Mouse (Mus musculus): ENCODE data around the gene Nlrp14.
"Not testable (repeated sequence)": the region's sequence is repeated elsewhere in the genome, so short reads cannot be mapped to it uniquely, and the experiment has no call there.

The Nlrp14 gene

DNA sequence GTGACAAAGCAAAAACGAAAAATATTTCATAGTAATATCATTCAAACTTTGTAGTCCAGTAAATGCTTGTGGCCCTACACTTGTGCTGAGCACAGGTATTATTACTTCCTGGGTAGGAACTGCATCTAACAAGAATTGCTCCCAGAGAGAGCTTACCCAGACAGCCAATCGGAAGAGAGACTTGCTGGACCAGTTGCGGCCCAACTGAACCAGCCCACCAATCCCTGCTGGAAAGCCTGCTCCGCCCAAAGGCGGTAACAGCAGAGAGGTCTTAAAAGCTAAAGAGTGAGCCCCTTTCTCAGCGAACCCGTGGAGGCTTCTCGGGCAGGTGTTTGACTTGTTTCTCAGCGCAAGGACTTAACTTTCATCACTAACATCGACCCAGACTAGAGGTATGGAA, at the start of gene Nlrp14:
Gene Nlrp14 (plus strand): TSS at position 301 of the 400 bp plus-strand sequence.
- POLR2A ChIA-PET, result no interaction called here
- CTCF ChIA-PET, result no interaction called here

DNA sequence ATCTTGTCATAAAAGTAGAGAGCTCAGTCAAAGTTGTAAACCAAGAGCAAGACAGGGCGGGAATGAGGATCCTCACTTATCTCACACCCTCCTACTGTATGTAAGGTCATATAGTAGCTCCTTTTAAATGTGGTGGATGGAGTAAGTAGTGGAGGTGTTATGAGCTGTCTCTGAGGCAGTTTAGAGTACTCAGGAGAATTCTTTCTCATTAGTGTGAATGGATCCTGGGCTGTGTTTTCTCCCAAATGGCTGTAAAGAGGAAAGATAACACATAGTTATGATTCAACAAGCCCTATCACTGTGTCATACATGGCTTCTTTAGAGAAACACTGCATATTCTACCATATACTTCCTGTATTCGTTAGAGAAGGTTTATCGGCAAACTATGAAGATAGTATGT, 35.8 kb upstream of the Nlrp14 start, which contains the start of gene Olfr715:
Gene Olfr715 (minus strand): TSS at position 101 of the 400 bp plus-strand sequence.
- CTCF ChIA-PET, result interaction anchor here in 1 of 4 experiments (0.6 kb wide), 1 partner anchor 55 kb away, joined by 7 read pairs; no protein-coding TSS in a partner anchor
- POLR2A ChIA-PET, result not testable (repeated sequence)

DNA sequence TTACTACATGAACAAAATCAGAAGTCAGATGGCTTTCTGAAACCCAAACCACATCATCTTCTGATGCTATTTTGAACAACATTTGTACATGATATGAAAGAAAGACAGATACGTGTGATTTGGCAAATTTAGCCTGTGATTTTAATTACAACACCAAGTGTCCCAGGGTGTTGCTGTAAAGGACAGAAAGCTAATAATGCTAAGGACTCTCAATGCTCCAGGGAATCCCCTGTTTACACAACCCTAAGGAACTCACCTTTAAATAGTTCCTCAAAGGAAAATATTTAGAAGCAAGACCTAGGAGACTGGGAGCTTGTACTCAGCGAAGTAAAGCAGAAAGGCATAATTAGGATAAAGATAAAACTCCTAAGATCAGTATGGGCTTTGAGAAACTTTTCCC, 28.8 kb upstream of the Nlrp14 start, which contains the start of gene Olfr716:
Gene Olfr716 (plus strand): TSS at position 301 of the 400 bp plus-strand sequence.
- CTCF ChIA-PET, result interaction anchor here in 1 of 4 experiments (0.7 kb wide), 1 partner anchor 611 kb away, joined by 3 read pairs; no protein-coding TSS in a partner anchor

DNA sequence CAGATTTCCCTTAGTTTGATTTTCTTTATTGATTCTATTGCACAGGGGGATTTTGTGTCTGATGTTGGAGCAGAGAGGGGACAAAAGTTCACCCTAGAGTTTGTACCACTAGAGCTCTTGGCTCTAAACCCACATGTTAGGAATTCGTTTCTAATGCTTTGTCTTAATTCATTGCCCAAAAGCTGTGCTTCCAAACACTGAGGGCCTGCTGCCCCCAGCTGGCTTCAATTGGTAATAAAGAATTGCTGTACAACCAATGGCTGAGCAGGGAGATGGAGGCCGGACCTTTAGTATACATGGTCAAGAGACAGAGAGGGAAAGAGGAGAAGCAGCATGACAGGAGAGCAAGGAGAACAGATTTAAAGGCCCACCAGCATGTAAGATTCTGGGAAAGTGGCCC, 13.6 kb downstream of the Nlrp14 start:
- ChIA-PET CTCF (interaction anchor here in 1 of 4 experiments (1.5 kb wide), 1 partner anchor 1364 kb away, joined by 3 read pairs; no protein-coding TSS in a partner anchor), POLR2A (no interaction called here)

More for the DNA sequence above, 28.8 kb upstream of the Nlrp14 start, which contains the start of gene Olfr716:
- POLR2A ChIA-PET, result not testable (repeated sequence)

DNA sequence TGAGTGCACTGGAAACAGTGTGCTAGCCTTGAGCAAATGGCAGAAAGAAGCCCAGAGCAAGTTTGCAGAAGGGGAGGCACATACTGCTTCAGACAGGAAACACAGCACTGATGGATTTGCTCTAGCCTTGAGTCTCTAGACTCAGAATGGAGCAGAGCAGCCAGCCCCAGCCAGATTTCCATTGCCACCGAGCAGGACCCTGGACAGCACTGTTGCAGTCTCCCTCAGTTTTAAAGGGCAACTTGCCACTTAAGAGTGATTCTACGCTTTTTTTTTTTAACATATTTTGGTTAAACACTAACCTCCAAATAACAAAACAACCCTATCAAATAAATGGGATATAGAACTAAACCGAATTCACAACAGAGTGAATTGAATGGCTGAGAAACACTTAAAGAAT, 35.0 kb downstream of the Nlrp14 start:
- ChIA-PET CTCF (no interaction called here), POLR2A (interaction anchor here in 1 of 4 experiments (1.5 kb wide), 1 partner anchor 8 kb away, joined by 5 read pairs; the partner anchor contains the start of gene Rbmxl2)

DNA sequence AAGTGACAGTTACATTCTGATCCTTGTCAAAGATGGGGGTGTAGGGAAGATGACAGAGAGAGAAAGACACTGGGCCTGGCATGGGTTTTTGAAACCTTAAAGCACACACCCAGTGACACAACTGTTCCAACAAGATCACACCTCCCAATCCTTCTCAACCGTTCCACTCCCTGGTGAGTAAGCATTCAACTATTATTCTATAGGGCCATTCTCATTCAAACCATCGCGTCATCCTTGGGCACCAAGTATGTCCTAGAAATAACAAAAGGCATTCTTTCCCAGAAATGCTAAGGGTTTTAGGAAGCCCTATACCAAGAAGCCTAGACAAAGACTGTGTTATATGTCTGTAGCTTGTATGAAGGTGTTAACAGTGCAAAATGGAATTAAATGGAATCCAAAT, 41.1 kb downstream of the Nlrp14 start:
- ChIA-PET POLR2A (interaction anchor here in 3 of 4 experiments (0.5 to 20.5 kb wide), 20 partner anchors 8 to 550 kb away, joined by 3 to 401 read pairs (median 4); partner anchors contain the start of genes Ppfibp2 (in 3 of the 3), Cyb5r2 (in 1 of the 3) and Syt9 (in 1 of the 3)), CTCF (no interaction called here)

DNA sequence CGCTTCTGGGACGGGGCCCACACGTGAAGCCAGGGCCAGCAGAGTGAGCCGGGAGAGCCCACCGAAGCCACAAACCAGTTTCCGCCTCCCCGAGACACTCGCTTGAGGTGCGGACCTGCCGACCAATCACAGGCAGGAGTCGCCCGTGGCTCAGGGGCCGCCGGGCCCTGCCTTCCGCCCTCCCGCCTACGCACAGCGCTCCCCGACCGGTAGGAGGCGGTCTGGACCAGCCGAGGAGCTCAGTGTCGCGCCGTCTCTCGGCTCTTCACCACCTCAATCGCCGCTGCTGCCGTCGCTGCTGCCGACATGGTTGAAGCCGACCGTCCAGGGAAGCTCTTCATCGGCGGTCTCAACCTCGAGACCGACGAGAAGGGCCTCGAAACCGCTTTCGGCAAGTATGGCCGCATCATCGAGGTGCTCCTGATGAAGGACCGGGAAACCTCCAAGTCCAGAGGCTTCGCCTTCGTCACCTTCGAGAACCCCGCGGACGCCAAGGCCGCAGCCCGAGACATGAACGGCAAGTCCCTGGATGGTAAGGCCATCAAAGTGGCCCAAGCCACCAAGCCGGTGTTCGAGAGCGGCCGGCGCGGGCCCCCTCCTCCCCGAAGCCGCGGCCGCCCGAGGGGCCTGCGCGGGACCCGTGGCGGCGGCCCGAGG, 42.5 kb downstream of the Nlrp14 start, which contains the start of gene Rbmxl2:
Gene Rbmxl2 (plus strand): TSS at position 242 of the 657 bp plus-strand sequence.
- CTCF ChIA-PET, result interaction anchor here (0.5 to 2.3 kb wide), 10 partner anchors 9 to 1809 kb away, joined by 3 to 12 read pairs (median 4); no protein-coding TSS in a partner anchor
- POLR2A ChIA-PET, result interaction anchor here (0.6 to 20.5 kb wide), 96 partner anchors 8 to 1576 kb away, joined by 3 to 401 read pairs (median 4); partner anchors contain the start of genes Syt9 (in 4 of the 4), Ppfibp2 (in 3 of the 4), Cyb5r2 (in 2 of the 4) and Olfml1 (in 2 of the 4)

DNA sequence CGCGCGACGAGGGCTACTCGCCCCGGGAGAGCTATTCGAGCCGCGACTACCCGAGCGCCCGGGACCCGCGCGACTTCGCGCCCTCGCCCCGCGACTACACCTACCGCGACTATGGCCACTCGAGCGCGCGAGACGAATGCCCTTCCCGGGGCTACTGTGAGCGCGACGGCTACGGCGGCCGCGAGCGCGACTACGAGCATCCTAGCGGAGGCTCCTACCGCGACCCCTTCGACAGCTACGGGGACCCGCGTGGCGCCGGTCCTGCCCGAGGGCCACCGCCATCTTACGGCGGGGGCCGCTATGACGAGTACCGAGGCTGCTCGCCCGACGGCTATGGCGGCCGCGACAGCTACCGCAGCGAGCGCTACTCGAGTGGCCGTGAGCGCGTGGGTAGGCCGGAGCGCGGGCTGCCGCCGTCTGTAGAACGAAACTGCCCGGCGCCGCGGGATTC, 43.4 kb downstream of the Nlrp14 start:
- ChIA-PET POLR2A (interaction anchor here (0.5 to 20.5 kb wide), 47 partner anchors 9 to 1576 kb away, joined by 3 to 401 read pairs (median 5); partner anchors contain the start of genes Ppfibp2 (in 3 of the 4), Cyb5r2 (in 2 of the 4), Syt9 (in 2 of the 4) and Olfml1 (in 1 of the 4)), CTCF (interaction anchor here in 1 of 4 experiments (1.1 to 2.3 kb wide), 3 partner anchors 316 to 539 kb away, joined by 4 to 6 read pairs (median 5); no protein-coding TSS in a partner anchor)

DNA sequence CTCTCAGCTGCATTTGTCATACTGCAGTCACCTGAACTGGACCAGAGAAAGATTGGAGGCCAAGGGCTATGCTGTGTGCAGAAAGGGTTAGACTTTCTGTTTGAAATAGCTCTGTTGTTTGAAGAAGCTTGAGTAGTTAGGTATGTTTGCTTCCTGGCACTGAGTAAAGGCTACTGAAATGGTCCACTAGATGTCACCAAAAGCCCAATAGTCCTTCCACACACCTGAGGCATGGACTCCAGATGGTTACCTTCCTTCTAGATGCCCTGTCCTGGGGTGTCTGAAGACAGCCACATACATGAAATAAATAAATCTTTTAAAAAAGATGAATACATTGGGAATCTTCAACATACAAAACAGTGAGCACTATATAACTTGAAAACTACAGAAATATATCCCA, 48.9 kb downstream of the Nlrp14 start:
- ChIA-PET POLR2A (interaction anchor here (0.8 to 20.5 kb wide), 24 partner anchors 8 to 569 kb away, joined by 3 to 401 read pairs (median 4); partner anchors contain the start of genes Syt9 (in 3 of the 4), Ppfibp2 (in 2 of the 4), Cyb5r2 (in 1 of the 4) and Olfml1 (in 1 of the 4)), CTCF (interaction anchor here (0.6 to 3.7 kb wide), 18 partner anchors 16 to 592 kb away, joined by 3 to 42 read pairs (median 4); no protein-coding TSS in a partner anchor)

DNA sequence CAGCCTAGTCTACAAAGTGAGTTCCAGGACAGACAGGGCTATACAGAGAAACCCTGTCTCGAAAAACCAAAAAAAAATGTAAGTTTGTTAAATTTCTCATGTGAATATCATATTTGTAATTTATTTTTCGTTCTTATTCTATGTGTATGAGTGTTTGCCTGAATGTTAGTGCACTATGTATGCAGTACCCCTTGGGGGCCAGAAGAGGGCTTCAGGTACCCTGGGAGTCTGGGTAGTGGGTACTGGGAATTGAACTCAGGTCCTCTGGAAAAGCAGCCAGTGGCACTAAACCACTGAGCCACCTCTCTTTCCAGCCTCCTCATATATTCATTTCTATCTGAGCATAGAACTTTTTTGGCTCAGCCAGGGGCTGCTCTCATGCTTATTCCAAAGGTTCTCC, 50.1 kb downstream of the Nlrp14 start:
- ChIA-PET POLR2A (interaction anchor here in 3 of 4 experiments (1.1 to 20.5 kb wide), 15 partner anchors 7 to 541 kb away, joined by 3 to 401 read pairs (median 10); partner anchors contain the start of genes Syt9 (in 2 of the 3), Cyb5r2 (in 1 of the 3), Ppfibp2 (in 1 of the 3) and Rbmxl2 (in 1 of the 3)), CTCF (interaction anchor here (0.6 to 3.7 kb wide), 5 partner anchors 309 to 532 kb away, joined by 3 to 42 read pairs (median 10); no protein-coding TSS in a partner anchor)

DNA sequence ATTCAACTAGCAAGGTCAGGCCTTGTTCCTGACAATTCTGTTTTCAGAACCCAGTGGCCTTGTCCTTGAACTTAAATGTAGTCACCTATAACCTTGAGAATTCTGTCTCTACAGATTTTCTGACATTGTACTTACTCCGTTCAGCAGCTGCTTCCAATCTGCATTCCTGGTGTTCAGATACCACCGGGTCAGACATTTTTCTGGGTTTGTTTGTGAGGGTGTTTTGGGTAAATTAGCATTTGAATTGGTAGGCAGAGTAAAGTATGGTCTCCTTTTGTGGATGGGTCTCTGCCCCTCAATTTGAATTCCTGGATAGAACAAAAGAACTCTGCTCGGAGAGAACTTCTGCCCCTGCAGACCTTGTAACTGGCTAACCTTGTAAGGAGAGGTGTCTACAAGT, 70.1 kb downstream of the Nlrp14 start:
- CTCF ChIA-PET, result interaction anchor here in 1 of 4 experiments (1.1 kb wide), 1 partner anchor 23 kb away, joined by 3 read pairs; no protein-coding TSS in a partner anchor
- POLR2A ChIA-PET, result interaction anchor here (0.6 to 16.3 kb wide), 28 partner anchors 12 to 1833 kb away, joined by 3 to 401 read pairs (median 4); partner anchors contain the start of gene Rbmxl2 (in 2 of the 4)

DNA sequence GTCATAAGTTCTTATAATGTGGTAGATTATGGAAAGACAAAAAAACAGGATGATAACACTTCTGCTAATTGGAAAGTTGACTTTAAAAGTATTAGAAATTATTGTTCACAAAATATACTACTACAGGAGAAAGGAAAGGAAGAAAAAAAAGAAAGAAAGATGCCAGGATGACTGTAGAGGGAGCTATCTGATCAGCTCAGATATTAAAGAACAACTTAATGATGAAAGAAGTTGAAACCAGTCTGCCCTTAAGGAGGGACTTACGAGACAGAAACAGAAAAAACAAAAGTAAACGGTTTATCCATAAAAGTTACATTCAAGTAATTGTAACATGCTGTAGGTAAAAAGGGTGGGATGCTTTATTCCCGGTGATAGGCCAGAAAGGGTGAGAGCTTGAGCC, 70.7 kb downstream of the Nlrp14 start:
- ChIA-PET POLR2A (interaction anchor here in 3 of 4 experiments (0.8 to 16.3 kb wide), 19 partner anchors 13 to 316 kb away, joined by 3 to 401 read pairs (median 5); partner anchors contain the start of gene Rbmxl2 (in 3 of the 3)), CTCF (interaction anchor here in 1 of 4 experiments (1.1 kb wide), 1 partner anchor 23 kb away, joined by 3 read pairs; no protein-coding TSS in a partner anchor)

DNA sequence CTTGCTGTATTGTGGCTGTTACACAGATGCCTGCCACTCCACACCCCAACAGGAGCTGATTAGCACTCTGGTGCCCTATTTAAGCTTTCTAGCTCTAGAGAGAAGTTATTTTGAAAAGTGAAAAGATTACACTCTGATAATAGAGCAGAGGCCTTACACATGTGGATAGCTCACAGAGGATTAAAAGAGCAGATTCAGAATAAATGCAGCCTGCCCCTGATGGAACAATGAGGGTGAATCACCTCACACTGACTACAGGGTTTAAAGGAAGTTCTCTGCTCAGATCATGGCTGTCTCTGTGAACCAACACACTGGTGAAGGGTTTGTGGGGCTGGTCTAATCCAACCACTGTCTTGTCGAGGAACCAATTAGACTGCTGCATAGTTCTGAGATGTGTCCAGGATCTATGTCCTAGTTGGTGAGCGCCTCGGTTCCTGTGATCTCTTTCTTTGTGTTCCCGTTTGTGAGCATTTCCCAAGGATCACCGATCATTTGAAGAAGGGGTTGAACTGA, 74.6 kb downstream of the Nlrp14 start:
- ChIA-PET POLR2A (interaction anchor here in 3 of 4 experiments (0.6 to 16.3 kb wide), 13 partner anchors 8 to 296 kb away, joined by 3 to 401 read pairs (median 4); partner anchors contain the start of gene Rbmxl2 (in 2 of the 3)), CTCF (no interaction called here)

Data from embryonic stem cell, embryonic (primary cell).